Mouse (Mus musculus) adrenal gland, adult 8-10 months (tissue): ENCODE results near the gene Tmx2. TPM values are rescaled to one million over a fixed set of nuclear protein-coding genes. Genes with fewer than 3 reads are reported as not detected.
"Not testable (repeated sequence)": the region's sequence is repeated elsewhere in the genome, so short reads cannot be mapped to it uniquely, and the experiment has no call there.

Source experiments
- DNase-seq: peaks from one replicate; pipeline ENCODE4 v3.0.0; 2022
- total RNA-seq, 4 experiments: library from RNA; stranded (reverse); gene quantifications; 2 replicates each; pipeline ENCODE4 v1.2.4; 2022

Gene Tmx2
- total RNA-seq, 4 experiments from 2014 or later: 161 to 203 (median 188) TPM

- no peak for DNase-seq
Measured at GRCm38 (mm10) chr2:84688080-84688844, 9.3 kb upstream of the Tmx2 start.

- DNase-seq: no peak
Measured at GRCm38 (mm10) chr2:84682605-84683183, 3.8 kb upstream of the Tmx2 start.

GRCm38 (mm10) chr2:84677968-84678880 is 716 bp downstream of the Tmx2 start, which contains the start of the genes Gm28635 and Med19:
Gene Gm28635, minus strand, starts transcription at chr2:84678041.
Gene Med19, plus strand, starts transcription at chr2:84678402.
- DNase-seq: peak; percentile 95

- DNase-seq: no peak
Measured at GRCm38 (mm10) chr2:84677270-84677967, 1.5 kb downstream of the Tmx2 start.

- DNase-seq: not testable (repeated sequence)
Measured at GRCm38 (mm10) chr2:84671535-84671934, 7.4 kb downstream of the Tmx2 start.

- DNase-seq: peak; percentile 70
Measured at GRCm38 (mm10) chr2:84670569-84670933, 8.4 kb downstream of the Tmx2 start, which contains the start of gene Selenoh. Gene Selenoh, minus strand, starts transcription at chr2:84670770.

- DNase-seq: peak; percentile 31
Measured at GRCm38 (mm10) chr2:84669828-84670568, 8.9 kb downstream of the Tmx2 start.

- no peak for DNase-seq
Measured at GRCm38 (mm10) chr2:84666081-84666480, 12.9 kb downstream of the Tmx2 start.

- DNase-seq: no peak
Measured at GRCm38 (mm10) chr2:84662866-84663265, 16.1 kb downstream of the Tmx2 start.

- no peak for DNase-seq
Measured at GRCm38 (mm10) chr2:84660253-84660652, 18.7 kb downstream of the Tmx2 start.

GRCm38 (mm10) chr2:84658806-84659205 is 20.1 kb downstream of the Tmx2 start, which contains the start of gene Btbd18:
Gene Btbd18, plus strand, starts transcription at chr2:84659079.
- DNase-seq: no peak

- DNase-seq: no peak
Measured at GRCm38 (mm10) chr2:84655864-84656263, 23.1 kb downstream of the Tmx2 start.

- no peak for DNase-seq
Measured at GRCm38 (mm10) chr2:84653354-84653753, 25.6 kb downstream of the Tmx2 start.

GRCm38 (mm10) chr2:84650464-84651195 is 28.3 kb downstream of the Tmx2 start, which contains the start of gene Ctnnd1:
Gene Ctnnd1, minus strand, starts transcription at chr2:84650765.
- peak; percentile 88 for DNase-seq

- DNase-seq: no peak
Measured at GRCm38 (mm10) chr2:84649674-84650073, 29.3 kb downstream of the Tmx2 start.

- no peak for DNase-seq
Measured at GRCm38 (mm10) chr2:84648369-84648768, 30.6 kb downstream of the Tmx2 start.

GRCm38 (mm10) chr2:84647051-84647568 is 31.8 kb downstream of the Tmx2 start:
- DNase-seq: no peak

GRCm38 (mm10) chr2:84646138-84646537 is 32.8 kb downstream of the Tmx2 start:
- DNase-seq: no peak

GRCm38 (mm10) chr2:84640833-84641232 is 38.1 kb downstream of the Tmx2 start:
- DNase-seq: no peak
